Mouse (Mus musculus): ENCODE data around the gene Tmem185b. TPM values are rescaled to one million over a fixed set of nuclear protein-coding genes. Genes with fewer than 3 reads are reported as not detected.

Tmem185b gene
- total and polyA plus RNA-seq, 3 experiments, result 25.2 to 35.8 TPM; not detected in 1

DNA sequence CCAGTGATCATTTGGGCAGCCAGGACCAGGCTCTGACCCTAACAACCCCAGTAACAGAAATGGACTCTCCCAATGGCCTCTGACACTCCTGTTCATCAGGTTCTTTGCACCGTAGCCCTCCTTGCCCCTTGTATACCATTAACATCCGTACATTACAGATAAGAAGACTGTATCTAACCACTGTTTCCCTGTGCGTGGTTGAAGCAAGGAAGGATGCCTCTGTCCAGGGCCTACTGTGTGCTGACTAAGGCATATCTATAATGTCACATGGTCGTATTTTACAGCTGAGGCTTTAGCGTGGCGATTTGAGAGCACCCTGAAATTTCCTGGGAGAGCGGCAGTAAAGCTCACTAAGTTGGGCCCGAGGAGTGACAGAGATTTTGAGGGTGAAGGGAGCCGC, 15.6 kb upstream of the Tmem185b start:
- no peaks in the 10 kb centered on the region for H3K27me3 ChIP-seq (ENCODE audit: control insufficient read depth in 1 of 2, insufficient read depth in 2 of 2, low read length in 2 of 2)
- no peak for TF ChIP-seq GABPA (IDR thresholded peaks at IDR 0.05; ENCODE audit: low read depth, low read length)
- TF ChIP-seq ZKSCAN1 (IDR thresholded peaks at IDR 0.05; ENCODE audit: low read depth, low read length), result peak; percentile 96
- no peak for TF ChIP-seq SIN3A (IDR thresholded peaks at IDR 0.05; ENCODE audit: low read length)
- no peak for TF ChIP-seq CTCF (IDR thresholded peaks at IDR 0.05 in 2 of 3, conservative IDR thresholded peaks at IDR 0.05 in 1 of 3; ENCODE audit: control insufficient read depth in 1 of 3, insufficient read depth in 1 of 3, low read depth in 2 of 3, low read length in 3 of 3, poor library complexity in 1 of 3, severe bottlenecking in 1 of 3)
- peak; percentile 63 for TF ChIP-seq GATA1 (IDR thresholded peaks at IDR 0.05; ENCODE audit: low read depth, low read length)
- no peak for TF ChIP-seq BHLHE40 (IDR thresholded peaks at IDR 0.05; ENCODE audit: borderline replicate concordance, low read depth, low read length)
- TF ChIP-seq TCF12 (IDR thresholded peaks at IDR 0.05; ENCODE audit: low read depth, low read length), result 0 out of 2 replicates have a peak, but pooled peaks have one; percentile 23
- TF ChIP-seq MXI1 (IDR thresholded peaks at IDR 0.05; ENCODE audit: low read depth, low read length), result 0 out of 2 replicates have a peak, but pooled peaks have one; percentile 27
- TF ChIP-seq TAL1 (IDR thresholded peaks at IDR 0.05; ENCODE audit: low read length), result peak; percentile 20; the same call in 1 of the 2 replicates
- TF ChIP-seq USF1 (IDR thresholded peaks at IDR 0.05; ENCODE audit: low read depth, low read length), result peak; percentile 44; the same call in 1 of the 2 replicates
- 0 out of 2 replicates have a peak, but pooled peaks have one; percentile 49 for TF ChIP-seq MAFK (IDR thresholded peaks at IDR 0.05; ENCODE audit: borderline replicate concordance, low read depth, low read length)
- TF ChIP-seq ZNF384 (IDR thresholded peaks at IDR 0.05; ENCODE audit: low read depth, low read length), result no peak
- TF ChIP-seq EP300 (IDR thresholded peaks at IDR 0.05; ENCODE audit: low read depth in 1 of 2, low read length in 2 of 2), result peak; percentile 43 to 47; a peak in 3 of 4 replicates
- 0 out of 2 replicates have a peak, but pooled peaks have one; percentile 17 for TF ChIP-seq RCOR1 (IDR thresholded peaks at IDR 0.05; ENCODE audit: low read depth, low read length)
- no peaks in the 10 kb centered on the region for H3K79me2 ChIP-seq (ENCODE audit: control insufficient read depth, insufficient read depth, low read length, poor library complexity)

DNA sequence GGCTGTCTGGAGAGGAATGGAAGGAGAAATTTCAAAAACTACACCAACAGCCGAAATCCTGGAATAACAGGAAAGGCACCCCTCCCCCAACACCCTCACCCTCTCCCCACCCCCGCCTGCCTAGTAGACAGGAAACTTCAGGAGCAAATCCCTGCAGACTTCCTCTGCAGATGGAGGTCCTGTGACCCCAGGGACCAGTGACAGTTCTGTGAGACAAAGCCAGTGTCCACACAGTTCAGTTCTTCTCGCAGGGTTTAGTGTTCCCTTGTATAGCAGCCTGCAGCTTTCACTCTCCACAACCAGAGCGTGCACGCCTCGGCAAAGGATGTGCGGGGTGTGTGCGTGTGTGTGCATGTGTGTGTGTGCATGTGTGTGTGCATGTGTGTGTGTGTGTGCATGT, 15.1 kb upstream of the Tmem185b start:
- no peaks in the 10 kb centered on the region for H3K79me2 ChIP-seq (ENCODE audit: control insufficient read depth, insufficient read depth, low read length, poor library complexity)
- H3K9ac ChIP-seq (ENCODE audit: control insufficient read depth, low read depth, low read length, poor library complexity, severe bottlenecking), result no peak overlapping the region
- peaks cover 0 to 20% of the 10 kb centered on the region in 2 experiments; a peak in 2 of 4 replicates for H3K4me1 ChIP-seq (ENCODE audit: control insufficient read depth in 1 of 2, insufficient read depth in 2 of 2, low read length in 2 of 2)
- no peak overlapping the region for H3K27ac ChIP-seq (ENCODE audit: control insufficient read depth, low read depth, low read length)
- H3K9me3 ChIP-seq (replicated peaks; ENCODE audit: insufficient read depth, low read length), result no peaks in the 10 kb centered on the region
- H3K4me3 ChIP-seq (ENCODE audit: control insufficient read depth in 1 of 2, insufficient read depth in 1 of 2, low read depth in 2 of 2, low read length in 2 of 2), result no peak overlapping the region
- TF ChIP-seq ZC3H11A (IDR thresholded peaks at IDR 0.05; ENCODE audit: low read depth, low read length) (no peak), MYB (IDR thresholded peaks at IDR 0.05; ENCODE audit: low read depth, low read length) (no peak), MYC (IDR thresholded peaks at IDR 0.05; ENCODE audit: low read depth, low read length) (no peak), ZMIZ1 (IDR thresholded peaks at IDR 0.05; ENCODE audit: low read depth, low read length) (no peak), RCOR1 (IDR thresholded peaks at IDR 0.05; ENCODE audit: low read depth, low read length) (no peak), USF2 (IDR thresholded peaks at IDR 0.05; ENCODE audit: borderline replicate concordance in 1 of 2, insufficient read depth in 1 of 2, low read depth in 1 of 2, low read length in 2 of 2) (no peak), BHLHE40 (IDR thresholded peaks at IDR 0.05; ENCODE audit: borderline replicate concordance, low read depth, low read length) (no peak), POLR2A (IDR thresholded peaks at IDR 0.05; ENCODE audit: control insufficient read depth in 1 of 2, insufficient read depth in 1 of 2, low read depth in 1 of 2, low read length in 2 of 2, poor library complexity in 1 of 2) (no peak), RAD21 (IDR thresholded peaks at IDR 0.05; ENCODE audit: low read depth, low read length) (no peak), MAX (IDR thresholded peaks at IDR 0.05; ENCODE audit: low read length) (no peak), ETS1 (IDR thresholded peaks at IDR 0.05; ENCODE audit: low read depth, low read length) (no peak), SMC3 (IDR thresholded peaks at IDR 0.05; ENCODE audit: low read depth, low read length) (no peak), NELFE (IDR thresholded peaks at IDR 0.05; ENCODE audit: low read depth, low read length) (no peak)
- 0 out of 4 replicates have a peak, but pooled peaks cover 0 to 3% of the 10 kb centered on the region in 2 experiments for H3K36me3 ChIP-seq (ENCODE audit: control insufficient read depth in 1 of 2, insufficient read depth in 2 of 2, low read length in 2 of 2)
- H3K27me3 ChIP-seq (ENCODE audit: control insufficient read depth in 1 of 2, insufficient read depth in 2 of 2, low read length in 2 of 2), result no peaks in the 10 kb centered on the region
- no peak for DNase-seq (ENCODE audit: low read depth, low spot score)

More for the DNA sequence above, 15.6 kb upstream of the Tmem185b start:
- H3K27ac ChIP-seq (ENCODE audit: control insufficient read depth, low read depth, low read length), result no peak overlapping the region
- no peak overlapping the region for H3K4me3 ChIP-seq (ENCODE audit: control insufficient read depth in 1 of 2, insufficient read depth in 1 of 2, low read depth in 2 of 2, low read length in 2 of 2)
- H3K9ac ChIP-seq (ENCODE audit: control insufficient read depth, low read depth, low read length, poor library complexity, severe bottlenecking), result no peak overlapping the region
- peak; percentile 41 for DNase-seq (ENCODE audit: low read depth, low spot score)
- peaks cover 0 to 23% of the 10 kb centered on the region in 2 experiments; a peak in 2 of 4 replicates for H3K4me1 ChIP-seq (ENCODE audit: control insufficient read depth in 1 of 2, insufficient read depth in 2 of 2, low read length in 2 of 2)
- peaks cover 0 to 3% of the 10 kb centered on the region in 2 experiments; a peak in 1 of 4 replicates for H3K36me3 ChIP-seq (ENCODE audit: control insufficient read depth in 1 of 2, insufficient read depth in 2 of 2, low read length in 2 of 2)
- H3K9me3 ChIP-seq (replicated peaks; ENCODE audit: insufficient read depth, low read length), result no peaks in the 10 kb centered on the region
